Mouse (Mus musculus): ENCODE data around the gene Inpp1.

Inpp1 gene

DNA sequence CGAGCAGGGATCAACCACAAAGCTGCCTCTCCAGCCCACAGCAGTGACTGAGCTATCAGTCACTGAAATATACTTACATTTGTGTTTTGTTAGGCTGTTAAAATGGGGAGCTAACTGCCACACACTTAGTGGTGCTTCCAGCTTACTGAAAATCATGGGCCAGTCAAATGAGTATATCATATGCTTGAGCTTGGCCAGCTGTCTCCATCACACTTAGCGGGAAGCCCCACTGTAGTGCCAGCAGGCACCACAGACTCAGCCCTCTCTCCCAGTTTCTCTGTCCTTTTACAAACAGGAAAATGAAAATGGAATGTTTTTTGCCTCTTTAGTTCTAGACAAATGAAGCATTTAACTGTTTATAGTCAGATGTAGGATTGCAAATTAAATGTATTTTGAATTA, 21.6 kb downstream of the Inpp1 start:
- in situ Hi-C loops (cut with MboI, MseI), result loop anchor here in 1 of 2 experiments (5.0 to 10.0 kb wide), 2 partner anchors 51 to 1639 kb away; partner anchors contain the start of gene Gtf3c3

DNA sequence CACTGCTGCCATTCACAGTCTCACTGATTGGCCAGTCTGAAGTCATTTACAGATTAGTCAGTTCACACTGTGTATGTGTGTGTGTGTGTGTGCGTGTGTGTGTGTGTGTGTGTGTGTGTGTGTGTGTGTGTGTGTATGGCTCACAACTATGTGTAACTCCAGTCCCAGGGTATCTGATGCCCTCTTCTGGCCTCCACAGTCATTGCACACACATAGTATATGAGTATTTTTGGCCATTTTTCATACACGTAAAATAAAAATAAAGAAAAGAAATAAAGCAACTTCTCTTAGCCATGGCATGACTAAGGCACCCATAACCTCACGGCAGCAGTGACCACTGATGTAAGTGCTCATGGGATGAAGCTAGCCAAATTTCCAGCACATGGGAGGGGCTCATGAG, 23.8 kb downstream of the Inpp1 start:
- in situ Hi-C loops (cut with MboI, MseI), result loop anchor here in 1 of 2 experiments (10.0 kb wide), 1 partner anchor 1641 kb away; the partner anchor contains the start of gene Gtf3c3

- in situ Hi-C loops (cut with MboI, MseI), result loop anchor here in 1 of 2 experiments (10.0 kb wide), 1 partner anchor 1642 kb away; the partner anchor contains the start of gene Gtf3c3
Measured at GRCm38 (mm10) chr1:52792701-52793100, 24.8 kb downstream of the Inpp1 start.

- in situ Hi-C loops (cut with MboI, MseI), result no loop called here
Measured at GRCm38 (mm10) chr1:52787254-52787653, 30.2 kb downstream of the Inpp1 start.

DNA sequence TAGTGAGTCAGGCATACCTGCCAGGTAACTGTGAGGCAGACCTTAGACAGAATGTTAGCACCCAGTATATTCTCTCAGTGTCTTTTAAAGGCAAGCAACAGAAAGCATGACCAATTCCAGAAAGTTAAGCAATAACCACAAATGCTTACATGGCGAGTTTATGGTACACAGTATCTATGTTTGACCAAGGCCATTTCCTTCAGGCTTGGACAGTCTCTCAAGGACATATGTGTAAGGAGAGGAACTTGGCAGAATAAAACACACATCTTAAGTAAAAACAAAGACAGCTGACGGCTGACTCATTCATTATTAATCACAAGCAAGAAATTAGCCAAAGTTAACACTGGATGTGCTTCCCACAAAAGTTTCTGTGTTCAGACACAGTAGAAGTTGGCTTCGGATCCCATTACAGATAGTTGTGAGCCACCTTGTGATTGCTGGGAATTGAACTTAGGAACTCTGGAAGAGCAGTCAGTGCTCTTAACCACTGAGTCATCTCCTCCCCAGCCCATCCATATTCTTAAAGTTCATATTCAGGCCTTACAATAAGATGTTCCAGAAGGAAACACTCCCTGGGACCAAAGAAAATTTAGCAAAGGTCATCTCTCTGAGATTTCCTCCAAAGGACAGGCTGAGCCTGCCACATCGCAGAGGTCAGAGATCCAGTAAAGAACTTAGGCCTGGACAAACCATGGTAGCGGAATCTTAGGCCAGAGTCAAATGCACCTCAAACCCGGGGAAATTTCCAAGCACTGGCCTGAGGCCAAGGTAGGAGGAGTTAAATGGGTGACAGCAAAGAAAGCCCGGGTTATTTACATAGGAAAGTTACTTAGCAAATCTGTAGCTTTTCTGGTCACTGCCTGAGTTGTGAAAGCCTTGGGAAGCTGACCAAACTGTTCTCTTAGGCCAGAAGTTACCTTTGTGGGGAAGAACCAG, 52.0 kb downstream of the Inpp1 start:
- in situ Hi-C loops (cut with MboI, MseI), result no loop called here

DNA sequence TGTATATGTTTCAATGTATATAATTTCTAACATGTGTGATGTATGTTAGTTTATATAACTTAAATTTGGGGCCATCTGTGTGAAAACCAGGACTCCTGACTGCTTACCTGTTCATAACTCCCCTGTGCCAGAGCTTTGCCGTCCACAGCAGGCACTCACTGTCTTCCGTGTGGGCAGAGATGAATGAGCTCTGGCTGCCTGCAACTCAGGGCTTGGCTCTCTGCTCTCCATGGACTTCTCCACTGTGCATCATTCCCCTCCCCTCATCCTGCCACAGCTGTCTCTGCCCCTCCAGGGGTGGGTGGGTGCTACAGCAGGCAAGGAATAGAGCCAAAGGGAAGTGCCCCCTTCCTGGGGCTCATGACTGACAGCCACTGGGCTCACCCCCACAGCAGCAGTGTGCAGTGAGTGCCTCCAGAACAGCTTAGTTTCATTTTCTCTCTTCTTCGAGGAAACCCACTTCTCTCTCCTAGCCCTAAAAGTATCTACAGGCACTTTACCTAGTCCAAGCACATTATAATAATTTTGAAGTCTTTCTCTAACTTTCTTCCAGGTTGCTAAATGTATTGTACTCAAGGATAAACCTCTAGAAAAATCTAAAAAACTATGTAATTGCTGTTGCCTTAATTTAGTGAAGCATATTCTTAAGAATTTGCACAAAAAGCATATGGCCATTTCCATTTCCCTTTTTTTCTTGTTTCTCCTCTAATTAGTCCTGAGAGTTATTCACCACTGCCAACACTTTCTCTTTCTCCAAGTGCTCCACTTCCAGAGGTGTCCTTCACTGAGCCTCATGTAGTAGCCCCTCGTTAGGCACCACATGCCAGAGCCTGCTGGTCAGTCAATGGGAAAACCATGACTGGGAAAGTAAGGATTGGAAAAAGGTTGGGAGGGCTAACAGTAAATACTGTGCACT, 53.3 kb downstream of the Inpp1 start:
- in situ Hi-C loops (cut with MboI, MseI), result no loop called here

- in situ Hi-C loops (cut with MboI, MseI), result no loop called here
Measured at GRCm38 (mm10) chr1:52758174-52758573, 59.3 kb downstream of the Inpp1 start.

DNA sequence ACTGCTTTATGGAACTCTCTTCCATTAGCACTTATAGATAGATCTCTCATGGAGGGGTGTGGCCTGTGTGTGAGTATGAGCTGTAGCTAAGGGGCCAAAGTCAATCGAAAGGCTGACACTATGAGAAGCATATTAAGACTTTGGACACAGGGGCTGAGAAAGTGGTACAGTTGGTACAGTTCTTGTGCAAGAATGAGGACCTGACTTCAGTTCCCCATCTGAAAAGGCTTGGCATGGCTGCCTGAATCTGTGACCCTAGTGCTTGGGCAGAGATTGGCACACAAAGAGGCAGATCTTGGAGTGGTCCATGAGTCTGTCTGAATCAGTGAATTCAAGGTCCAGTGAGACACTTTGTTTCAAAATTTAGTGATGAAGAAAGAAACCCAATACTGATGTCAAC, 63.2 kb downstream of the Inpp1 start:
- in situ Hi-C loops (cut with MboI, MseI), result loop anchor here in 1 of 2 experiments (5.0 kb wide), 1 partner anchor 107 kb away; no protein-coding TSS in a partner anchor

- in situ Hi-C loops (cut with MboI, MseI), result loop anchor here in 1 of 2 experiments (5.0 kb wide), 1 partner anchor 107 kb away; no protein-coding TSS in a partner anchor
Measured at GRCm38 (mm10) chr1:52753828-52754227, 63.7 kb downstream of the Inpp1 start.

DNA sequence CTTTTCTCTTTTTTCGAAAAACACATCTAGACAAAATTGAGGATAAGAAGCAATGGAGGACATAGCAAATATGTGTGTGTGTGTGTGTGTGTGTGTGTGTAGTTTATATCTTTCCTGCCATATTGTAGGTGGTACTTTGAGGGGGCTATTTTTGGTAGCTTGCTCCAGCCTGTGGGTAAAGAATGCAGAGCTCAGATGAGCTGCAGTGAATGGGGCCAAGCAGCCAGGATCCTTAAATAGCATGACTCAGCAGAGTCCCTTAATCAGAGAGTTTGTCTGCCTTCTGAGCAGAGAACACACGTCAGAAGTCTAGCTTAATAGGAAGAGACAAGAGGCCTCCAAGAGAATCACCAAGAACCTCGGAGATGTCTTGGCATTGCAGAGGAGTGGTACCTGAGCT, 64.8 kb downstream of the Inpp1 start:
- in situ Hi-C loops (cut with MboI, MseI), result loop anchor here in 1 of 2 experiments (5.0 kb wide), 1 partner anchor 105 kb away; no protein-coding TSS in a partner anchor

DNA sequence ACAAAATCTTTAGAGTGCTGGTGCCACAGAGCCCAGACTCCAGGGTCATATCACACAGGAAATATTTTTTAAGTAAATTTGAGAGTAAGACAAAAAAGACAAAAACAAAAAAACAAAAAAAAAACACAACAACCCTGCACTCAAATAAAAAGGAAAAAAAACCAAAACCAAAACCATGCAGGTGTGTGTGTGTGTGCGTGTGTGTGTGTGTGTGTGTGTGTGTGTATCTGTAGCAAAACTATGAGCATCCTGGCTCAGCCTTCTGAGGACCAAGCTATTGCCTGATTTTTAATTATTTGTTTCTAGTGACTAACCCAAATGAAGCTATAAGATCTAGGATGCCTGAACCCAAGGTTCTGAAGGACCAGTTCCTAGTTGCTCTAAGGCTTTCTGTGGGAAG, 65.9 kb downstream of the Inpp1 start:
- in situ Hi-C loops (cut with MboI, MseI), result loop anchor here in 1 of 2 experiments (5.0 kb wide), 1 partner anchor 104 kb away; no protein-coding TSS in a partner anchor

DNA sequence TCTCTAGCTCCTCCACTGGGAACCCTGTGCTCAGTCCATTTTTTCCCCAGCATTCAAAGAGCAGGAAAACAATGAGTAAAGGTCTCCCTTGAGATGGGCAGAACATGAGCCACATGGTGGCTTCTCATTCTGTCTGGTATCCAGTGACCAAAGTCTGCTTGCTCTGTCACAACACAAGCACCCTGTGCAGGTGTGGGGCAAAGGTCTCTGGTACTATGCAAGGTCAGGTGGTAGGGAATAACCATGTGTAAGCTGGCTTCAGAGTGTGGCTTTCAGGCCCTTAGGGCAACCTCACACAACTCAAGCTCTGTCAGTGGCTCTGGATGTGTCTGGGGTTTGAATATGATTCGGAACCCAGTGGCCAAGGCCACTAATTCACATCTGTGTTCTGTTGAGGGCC, 67.5 kb downstream of the Inpp1 start:
- in situ Hi-C loops (cut with MboI, MseI), result loop anchor here (5.0 kb wide), 1 partner anchor 103 kb away; no protein-coding TSS in a partner anchor

- in situ Hi-C loops (cut with MboI, MseI), result loop anchor here in 1 of 2 experiments (5.0 kb wide), 1 partner anchor 101 kb away; no protein-coding TSS in a partner anchor
Measured at GRCm38 (mm10) chr1:52748260-52748659, 69.2 kb downstream of the Inpp1 start.

GRCm38 (mm10) chr1:52742567-52742966, 74.9 kb downstream of the Inpp1 start:
- in situ Hi-C loops (cut with MboI, MseI), result no loop called here

Data from T-helper 17 cell (primary cell).